Mouse (Mus musculus): ENCODE results near the gene Ogdhl. TPM values are rescaled to one million over a fixed set of nuclear protein-coding genes. Genes with fewer than 3 reads are reported as not detected.

The Ogdhl gene
- polyA plus RNA-seq, 1 experiment from 2014 or later, result 18.3 TPM

- Histone ChIP-seq H3K36me3 (ENCODE audit: control insufficient read depth, insufficient read depth, low read length) (no peaks in the 10 kb centered on the region), H3K27me3 (ENCODE audit: control insufficient read depth, insufficient read depth, low read length) (no peaks in the 10 kb centered on the region), H3K9ac (ENCODE audit: low read length) (no peak overlapping the region), H3K9me3 (ENCODE audit: control insufficient read depth, low read length) (no peaks in the 10 kb centered on the region), H3K4me3 (ENCODE audit: low read depth, low read length) (no peak overlapping the region), H3K27ac (ENCODE audit: low read depth, low read length) (no peak overlapping the region), H3K4me1 (replicated peaks; ENCODE audit: control insufficient read depth, insufficient read depth, low read length) (no peaks in the 10 kb centered on the region; the same call in 1 of the 2 replicates), H3K4me2 (ENCODE audit: low read depth, low read length, severe bottlenecking) (no peak overlapping the region)
- 92% methylated on average over 9 of the region's 9 CpGs for WGBS
- no peak for ATAC-seq (replicated peaks; ENCODE audit: low FRiP score)
- DNase-seq (ENCODE audit: low spot score), result no peak
These were observed 5.5 kb downstream of the Ogdhl start for GRCm38 (mm10) chr14:32327366-32327765.

GRCm38 (mm10) chr14:32332515-32333445 is 11.0 kb downstream of the Ogdhl start:
- no peak for DNase-seq (ENCODE audit: low spot score)
- H3K36me3 ChIP-seq (ENCODE audit: control insufficient read depth, insufficient read depth, low read length), result no peaks in the 10 kb centered on the region
- no peak overlapping the region for H3K4me3 ChIP-seq (ENCODE audit: low read depth, low read length)
- H3K4me1 ChIP-seq (replicated peaks; ENCODE audit: control insufficient read depth, insufficient read depth, low read length), result no peaks in the 10 kb centered on the region
- 92% methylated on average over 20 of the region's 20 CpGs for WGBS
- no peaks in the 10 kb centered on the region for H3K9me3 ChIP-seq (ENCODE audit: control insufficient read depth, low read length)
- no peak overlapping the region for H3K9ac ChIP-seq (ENCODE audit: low read length)
- no peaks in the 10 kb centered on the region for H3K27me3 ChIP-seq (ENCODE audit: control insufficient read depth, insufficient read depth, low read length)
- H3K4me2 ChIP-seq (ENCODE audit: low read depth, low read length, severe bottlenecking), result no peak overlapping the region
- H3K27ac ChIP-seq (ENCODE audit: low read depth, low read length), result no peak overlapping the region
- ATAC-seq (replicated peaks; ENCODE audit: low FRiP score), result no peak

DNA sequence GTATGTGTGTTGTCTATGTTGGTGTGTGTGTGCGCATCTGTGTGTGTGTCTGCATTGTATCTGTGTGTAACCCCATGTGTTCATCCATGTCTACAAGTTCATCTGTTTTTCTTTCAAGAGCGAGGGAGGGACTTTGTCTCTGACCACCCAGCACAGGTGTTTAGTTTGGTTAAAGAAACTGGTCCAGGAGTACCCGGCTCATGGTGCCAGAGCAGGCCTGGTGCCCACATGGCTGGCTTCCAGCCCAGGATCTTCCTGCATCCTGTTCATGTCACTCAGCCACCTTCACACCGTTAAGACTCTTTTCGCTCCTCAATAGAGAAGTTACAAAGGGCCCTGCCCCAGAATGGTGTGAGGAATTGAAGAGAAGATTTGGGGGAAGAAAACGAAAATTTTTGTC is 14.2 kb downstream of the Ogdhl start:
- no peaks in the 10 kb centered on the region for H3K36me3 ChIP-seq (ENCODE audit: control insufficient read depth, insufficient read depth, low read length)
- H3K9me3 ChIP-seq (ENCODE audit: control insufficient read depth, low read length), result no peaks in the 10 kb centered on the region
- no peak overlapping the region for H3K27ac ChIP-seq (ENCODE audit: low read depth, low read length)
- no peak overlapping the region for H3K9ac ChIP-seq (ENCODE audit: low read length)
- 84% methylated on average over 6 of the region's 6 CpGs for WGBS
- no peaks in the 10 kb centered on the region for H3K4me1 ChIP-seq (replicated peaks; ENCODE audit: control insufficient read depth, insufficient read depth, low read length)
- no peak overlapping the region for H3K4me2 ChIP-seq (ENCODE audit: low read depth, low read length, severe bottlenecking)
- no peaks in the 10 kb centered on the region for H3K27me3 ChIP-seq (ENCODE audit: control insufficient read depth, insufficient read depth, low read length)
- H3K4me3 ChIP-seq (ENCODE audit: low read depth, low read length), result no peak overlapping the region
- ATAC-seq (replicated peaks; ENCODE audit: low FRiP score), result no peak
- no peak for DNase-seq (ENCODE audit: low spot score)

GRCm38 (mm10) chr14:32336547-32336946 is 14.7 kb downstream of the Ogdhl start:
- Histone ChIP-seq H3K4me1 (replicated peaks; ENCODE audit: control insufficient read depth, insufficient read depth, low read length) (no peaks in the 10 kb centered on the region), H3K4me3 (ENCODE audit: low read depth, low read length) (no peak overlapping the region), H3K9me3 (ENCODE audit: control insufficient read depth, low read length) (no peaks in the 10 kb centered on the region), H3K36me3 (ENCODE audit: control insufficient read depth, insufficient read depth, low read length) (no peaks in the 10 kb centered on the region; the same call in 1 of the 2 replicates), H3K27me3 (ENCODE audit: control insufficient read depth, insufficient read depth, low read length) (no peaks in the 10 kb centered on the region), H3K9ac (ENCODE audit: low read length) (no peak overlapping the region), H3K27ac (ENCODE audit: low read depth, low read length) (no peak overlapping the region), H3K4me2 (ENCODE audit: low read depth, low read length, severe bottlenecking) (no peak overlapping the region)
- ATAC-seq (replicated peaks; ENCODE audit: low FRiP score) (no peak), DNase-seq (ENCODE audit: low spot score) (no peak)
- WGBS, result 82% methylated on average over 11 of the region's 11 CpGs

DNA sequence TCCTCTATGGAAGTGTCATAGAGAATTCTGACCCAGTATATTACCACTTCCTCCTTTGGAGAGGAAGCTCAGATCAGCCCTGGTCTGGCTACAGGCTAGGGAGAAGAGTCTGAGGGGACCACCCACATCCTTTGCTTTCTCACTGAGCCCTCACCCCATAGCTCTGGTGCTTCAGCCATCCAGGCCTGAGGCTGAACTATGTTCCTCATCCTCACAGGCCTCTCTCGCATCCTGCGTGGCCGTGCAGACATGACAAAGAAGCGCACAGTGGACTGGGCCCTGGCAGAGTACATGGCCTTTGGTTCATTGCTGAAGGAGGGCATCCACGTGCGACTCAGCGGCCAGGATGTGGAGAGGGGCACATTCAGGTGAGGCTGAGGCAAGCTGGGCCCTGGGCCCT is 20.0 kb downstream of the Ogdhl start:
- no peaks in the 10 kb centered on the region for H3K27me3 ChIP-seq (ENCODE audit: control insufficient read depth, insufficient read depth, low read length)
- no peak overlapping the region for H3K4me2 ChIP-seq (ENCODE audit: low read depth, low read length, severe bottlenecking)
- no peaks in the 10 kb centered on the region; the same call in 1 of the 2 replicates for H3K36me3 ChIP-seq (ENCODE audit: control insufficient read depth, insufficient read depth, low read length)
- no peak overlapping the region for H3K27ac ChIP-seq (ENCODE audit: low read depth, low read length)
- no peak overlapping the region for H3K4me3 ChIP-seq (ENCODE audit: low read depth, low read length)
- H3K9ac ChIP-seq (ENCODE audit: low read length), result no peak overlapping the region
- no peaks in the 10 kb centered on the region for H3K9me3 ChIP-seq (ENCODE audit: control insufficient read depth, low read length)
- ATAC-seq (replicated peaks; ENCODE audit: low FRiP score), result no peak
- 94% methylated on average over 7 of the region's 7 CpGs for whole genome bisulfite sequencing
- peak; percentile 27 for DNase-seq (ENCODE audit: low spot score)
- H3K4me1 ChIP-seq (replicated peaks; ENCODE audit: control insufficient read depth, insufficient read depth, low read length), result no peaks in the 10 kb centered on the region

DNA sequence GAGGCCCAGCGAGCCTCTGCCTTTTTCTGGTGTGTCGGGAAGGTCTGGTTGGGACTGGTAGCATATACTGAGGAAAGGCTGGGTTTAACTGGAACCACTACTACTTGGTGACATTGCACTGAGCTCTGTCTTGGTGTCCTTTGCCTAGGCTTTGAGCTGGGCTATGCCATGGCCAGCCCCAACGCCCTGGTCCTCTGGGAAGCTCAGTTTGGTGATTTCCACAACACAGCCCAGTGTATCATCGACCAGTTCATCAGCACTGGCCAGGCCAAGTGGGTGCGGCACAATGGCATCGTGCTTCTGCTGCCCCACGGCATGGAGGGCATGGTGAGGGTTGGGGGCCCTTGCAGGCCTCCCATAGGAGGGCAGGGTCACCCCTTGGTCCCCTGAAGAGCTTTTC is 22.4 kb downstream of the Ogdhl start:
- Histone ChIP-seq H3K4me3 (ENCODE audit: low read depth, low read length) (no peak overlapping the region), H3K4me1 (replicated peaks; ENCODE audit: control insufficient read depth, insufficient read depth, low read length) (no peaks in the 10 kb centered on the region), H3K9me3 (ENCODE audit: control insufficient read depth, low read length) (no peaks in the 10 kb centered on the region), H3K9ac (ENCODE audit: low read length) (no peak overlapping the region), H3K27ac (ENCODE audit: low read depth, low read length) (no peak overlapping the region), H3K27me3 (ENCODE audit: control insufficient read depth, insufficient read depth, low read length) (no peaks in the 10 kb centered on the region), H3K36me3 (ENCODE audit: control insufficient read depth, insufficient read depth, low read length) (no peaks in the 10 kb centered on the region; the same call in 1 of the 2 replicates), H3K4me2 (ENCODE audit: low read depth, low read length, severe bottlenecking) (no peak overlapping the region)
- DNase-seq (ENCODE audit: low spot score) (peak; percentile 36), ATAC-seq (replicated peaks; ENCODE audit: low FRiP score) (no peak)
- 93% methylated on average over 7 of the region's 7 CpGs for WGBS

GRCm38 (mm10) chr14:32344694-32345093 is 22.9 kb downstream of the Ogdhl start:
- no peak for ATAC-seq (replicated peaks; ENCODE audit: low FRiP score)
- Histone ChIP-seq H3K9ac (ENCODE audit: low read length) (no peak overlapping the region), H3K36me3 (ENCODE audit: control insufficient read depth, insufficient read depth, low read length) (no peaks in the 10 kb centered on the region; the same call in 1 of the 2 replicates), H3K4me1 (replicated peaks; ENCODE audit: control insufficient read depth, insufficient read depth, low read length) (no peaks in the 10 kb centered on the region), H3K4me2 (ENCODE audit: low read depth, low read length, severe bottlenecking) (no peak overlapping the region), H3K27ac (ENCODE audit: low read depth, low read length) (no peak overlapping the region), H3K9me3 (ENCODE audit: control insufficient read depth, low read length) (no peaks in the 10 kb centered on the region), H3K27me3 (ENCODE audit: control insufficient read depth, insufficient read depth, low read length) (no peaks in the 10 kb centered on the region), H3K4me3 (ENCODE audit: low read depth, low read length) (no peak overlapping the region)
- no peak for DNase-seq (ENCODE audit: low spot score)
- WGBS, result 83% methylated on average over 9 of the region's 10 CpGs

DNA sequence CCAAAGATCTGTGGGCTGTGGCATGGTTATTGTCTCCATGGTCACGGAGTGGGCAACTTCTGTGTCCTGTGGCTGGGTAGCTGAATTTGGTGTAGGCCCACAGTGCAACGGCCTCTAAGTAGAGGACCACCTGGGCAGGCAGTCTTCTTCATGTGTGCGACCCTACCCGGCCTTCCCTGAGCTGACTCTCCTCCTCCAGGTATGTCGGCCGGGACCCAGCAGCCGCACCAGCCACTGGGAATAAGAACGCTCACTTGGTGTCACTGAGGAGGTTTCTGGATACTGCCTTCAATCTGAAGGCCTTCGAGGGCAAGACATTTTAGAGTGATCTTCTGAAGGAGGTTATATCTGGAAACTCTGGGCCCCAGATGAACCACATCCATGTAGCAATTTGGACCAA is 25.5 kb downstream of the Ogdhl start:
- ATAC-seq (replicated peaks; ENCODE audit: low FRiP score), result no peak
- 91% methylated on average over 9 of the region's 9 CpGs for WGBS
- no peak overlapping the region for H3K27ac ChIP-seq (ENCODE audit: low read depth, low read length)

More for the DNA sequence above, 25.5 kb downstream of the Ogdhl start:
- H3K36me3 ChIP-seq (ENCODE audit: control insufficient read depth, insufficient read depth, low read length), result no peaks in the 10 kb centered on the region; the same call in 1 of the 2 replicates
- no peak overlapping the region for H3K4me3 ChIP-seq (ENCODE audit: low read depth, low read length)
- DNase-seq (ENCODE audit: low spot score), result no peak
- H3K4me1 ChIP-seq (replicated peaks; ENCODE audit: control insufficient read depth, insufficient read depth, low read length), result no peaks in the 10 kb centered on the region
- H3K9me3 ChIP-seq (ENCODE audit: control insufficient read depth, low read length), result no peaks in the 10 kb centered on the region
- no peaks in the 10 kb centered on the region for H3K27me3 ChIP-seq (ENCODE audit: control insufficient read depth, insufficient read depth, low read length)
- H3K9ac ChIP-seq (ENCODE audit: low read length), result no peak overlapping the region
- H3K4me2 ChIP-seq (ENCODE audit: low read depth, low read length, severe bottlenecking), result no peak overlapping the region

All from forebrain, embryonic 11.5 days (tissue).